Mouse (Mus musculus) ES-E14 (cell line): ENCODE data around the gene Caap1. TPM values are rescaled to one million over a fixed set of nuclear protein-coding genes. Genes with fewer than 3 reads are reported as not detected.

ENCODE experiments used
- DNase-seq: peaks from one replicate; pipeline ENCODE4 v3.0.0-alpha.2; 2013; ENCODE audit warnings: low read depth, low spot score
- H3K27ac ChIP-seq: 2 replicates; pipeline ENCODE4 v1.5.1; 2012; ENCODE audit warnings: low read depth, mild to moderate bottlenecking, low read length, moderate library complexity, mixed read lengths; ENCODE audit not compliant: poor library complexity, insufficient read depth, severe bottlenecking
- H3K36me3 ChIP-seq: 2 replicates; pipeline ENCODE4 v1.6.1; 2012; ENCODE audit warnings: mild to moderate bottlenecking, low read length, moderate library complexity, mixed read lengths; ENCODE audit not compliant: control insufficient read depth, poor library complexity, insufficient read depth, severe bottlenecking
- H3K4me1 ChIP-seq, 2 experiments: fragments of 150-350 bp in 1 of 2; sonication (generic) in 1 of 2; 2 replicates each; pipeline ENCODE4 v1.6.1; 2012; ENCODE audit warnings: low read length in 2 of 2, mild to moderate bottlenecking in 1 of 2, mixed read lengths in 1 of 2; ENCODE audit not compliant: control insufficient read depth in 2 of 2, insufficient read depth in 2 of 2, poor library complexity in 1 of 2
- H3K4me3 ChIP-seq, 2 experiments: fragments of 150-350 bp in 1 of 2; sonication (generic) in 1 of 2; 2 replicates each; pipeline ENCODE4 v1.5.1; 2012; ENCODE audit warnings: low read length in 2 of 2, low read depth in 1 of 2, mild to moderate bottlenecking in 1 of 2, mixed read lengths in 1 of 2; ENCODE audit not compliant: insufficient read depth in 1 of 2, poor library complexity in 1 of 2, severe bottlenecking in 1 of 2
- H3K9ac ChIP-seq: 2 replicates; pipeline ENCODE4 v1.6.1; 2012; ENCODE audit warnings: low read depth, mild to moderate bottlenecking, low read length, mixed read lengths; ENCODE audit not compliant: poor library complexity, insufficient read depth, severe bottlenecking
- H3K9me3 ChIP-seq: fragments of 150-350 bp; sonication (generic); 2 replicates; pipeline ENCODE4 v1.6.1; 2012; ENCODE audit warnings: low read depth, mild to moderate bottlenecking, low read length; ENCODE audit not compliant: control insufficient read depth, insufficient read depth
- CHD2 ChIP-seq: IDR thresholded peaks from 2 replicates; pipeline ENCODE4 v1.6.1; 2014; ENCODE audit warnings: mild to moderate bottlenecking, low read depth, low read length, inconsistent platforms
- HCFC1 ChIP-seq: IDR thresholded peaks from 2 replicates; pipeline ENCODE4 v1.6.1; 2012; ENCODE audit warnings: low read length, inconsistent platforms, borderline replicate concordance; ENCODE audit not compliant: insufficient read depth
- MAFK ChIP-seq: IDR thresholded peaks from 2 replicates; pipeline ENCODE4 v1.6.1; 2014; ENCODE audit warnings: mild to moderate bottlenecking, low read depth, low read length, inconsistent platforms; ENCODE audit not compliant: insufficient read depth
- ZC3H11A ChIP-seq: IDR thresholded peaks from 2 replicates; pipeline ENCODE4 v1.6.1; 2012; ENCODE audit warnings: low read depth, mild to moderate bottlenecking, inconsistent platforms, low read length, borderline replicate concordance
- ZNF384 ChIP-seq: IDR thresholded peaks from 2 replicates; pipeline ENCODE4 v1.6.1; 2012; ENCODE audit warnings: low read depth, low read length, inconsistent platforms
- in situ Hi-C, 2 experiments: fragments of 600-800 bp; cut with MboI; formaldehyde crosslinking; loops; one replicate each; pipeline ENCODE4 v1.15.1; 2025; ENCODE audit warnings: low sequenced_read_pairs in 2 of 2, inconsistent platforms in 1 of 2; ENCODE audit not compliant: unreplicated experiment in 2 of 2
- total RNA-seq: library from RNA; depleted of rRNA; stranded (reverse); fragments of 300-350 nt; gene quantifications from 2 replicates; pipeline ENCODE4 v1.2.3, GENCODE M21; 2012

Caap1 gene
- total RNA-seq, 1 experiment, result 11.2 TPM

DNA sequence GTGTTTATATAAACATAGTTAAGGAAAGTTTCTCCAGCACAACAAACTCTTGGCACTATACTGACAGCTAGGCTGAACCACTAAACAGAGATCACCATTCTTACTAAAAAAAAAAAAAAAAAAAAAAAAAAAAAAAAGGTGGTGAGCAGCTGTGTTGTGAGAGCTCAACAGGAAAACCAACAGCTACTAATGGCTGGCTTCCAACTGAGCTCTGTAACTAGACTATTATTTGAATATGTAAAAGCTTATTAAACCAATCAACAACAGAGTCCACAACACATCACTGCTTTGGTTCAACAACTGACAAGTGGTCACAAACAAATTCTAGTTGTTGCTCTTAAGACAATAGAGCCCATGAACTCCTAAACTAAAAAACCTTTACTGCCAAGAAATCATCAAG is 23.4 kb downstream of the Caap1 start:
- TF ChIP-seq CHD2 (no peak), ZNF384 (no peak), ZC3H11A (no peak), HCFC1 (no peak), MAFK (no peak)
- H3K27ac ChIP-seq, result no peak overlapping the region
- no peak for DNase-seq
- H3K4me3 ChIP-seq, result no peak overlapping the region
- H3K4me1 ChIP-seq, result no peaks in the 10 kb centered on the region
- in situ Hi-C loops, result no loop called here
- H3K9me3 ChIP-seq, result no peaks in the 10 kb centered on the region
- H3K36me3 ChIP-seq, result peaks cover 2% of the 10 kb centered on the region; the same call in 1 of the 2 replicates
- no peak overlapping the region for H3K9ac ChIP-seq

DNA sequence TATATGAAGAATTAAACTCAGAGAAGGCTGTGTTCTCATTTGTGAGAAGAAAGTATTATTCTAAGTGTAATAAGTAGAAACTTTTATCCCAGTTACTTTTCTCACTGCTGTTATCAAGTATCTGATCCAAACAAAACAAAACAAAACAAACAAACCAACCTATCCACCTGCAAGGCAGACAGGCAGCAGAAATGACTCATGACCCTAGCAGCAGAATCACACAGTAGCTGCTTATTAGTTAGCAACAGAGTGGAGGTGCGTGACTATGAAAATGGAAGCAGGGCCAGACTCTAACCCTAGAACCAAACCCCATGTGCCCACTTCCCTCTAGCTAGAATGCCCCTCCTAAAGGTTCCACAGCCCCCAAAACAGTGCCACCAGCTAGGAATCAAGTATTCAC is 27.1 kb downstream of the Caap1 start:
- Histone ChIP-seq H3K4me3 (no peak overlapping the region), H3K9ac (no peak overlapping the region), H3K4me1 (no peaks in the 10 kb centered on the region), H3K27ac (no peak overlapping the region), H3K36me3 (peaks cover 2% of the 10 kb centered on the region; the same call in 1 of the 2 replicates), H3K9me3 (no peaks in the 10 kb centered on the region)
- no peak for DNase-seq
- in situ Hi-C loops, result no loop called here
- TF ChIP-seq ZC3H11A (no peak), CHD2 (no peak), MAFK (no peak), ZNF384 (no peak), HCFC1 (no peak)

GRCm38 (mm10) chr4:94523321-94523720 is 33.3 kb downstream of the Caap1 start:
- DNase-seq, result no peak
- Histone ChIP-seq H3K4me3 (no peak overlapping the region), H3K36me3 (no peaks in the 10 kb centered on the region), H3K9me3 (no peaks in the 10 kb centered on the region), H3K9ac (no peak overlapping the region), H3K4me1 (no peaks in the 10 kb centered on the region), H3K27ac (no peak overlapping the region)
- in situ Hi-C loops, result no loop called here
- no peak for TF ChIP-seq MAFK
- no peak for TF ChIP-seq CHD2
- TF ChIP-seq HCFC1, result no peak
- no peak for TF ChIP-seq ZNF384

GRCm38 (mm10) chr4:94517631-94518030 is 39.0 kb downstream of the Caap1 start:
- H3K4me1 ChIP-seq, result no peaks in the 10 kb centered on the region
- no peaks in the 10 kb centered on the region for H3K36me3 ChIP-seq
- H3K27ac ChIP-seq, result no peak overlapping the region
- H3K9ac ChIP-seq, result no peak overlapping the region
- TF ChIP-seq MAFK, result no peak
- TF ChIP-seq ZC3H11A, result peak; percentile 33; the same call in 1 of the 2 replicates
- no peak overlapping the region for H3K4me3 ChIP-seq
- in situ Hi-C loops, result no loop called here
- no peaks in the 10 kb centered on the region for H3K9me3 ChIP-seq
- peak; percentile 48 for DNase-seq

- no peak for DNase-seq
- H3K9me3 ChIP-seq, result no peaks in the 10 kb centered on the region
- H3K4me1 ChIP-seq, result no peaks in the 10 kb centered on the region
- in situ Hi-C loops, result no loop called here
- H3K9ac ChIP-seq, result no peak overlapping the region
- TF ChIP-seq CHD2, result no peak
- no peak for TF ChIP-seq ZC3H11A
- no peak for TF ChIP-seq HCFC1
- no peak for TF ChIP-seq ZNF384
- TF ChIP-seq MAFK, result no peak
- no peak overlapping the region for H3K27ac ChIP-seq
- no peak overlapping the region for H3K4me3 ChIP-seq
- no peaks in the 10 kb centered on the region for H3K36me3 ChIP-seq
Measured at GRCm38 (mm10) chr4:94515366-94515765, 41.2 kb downstream of the Caap1 start.
